Mouse (Mus musculus) urinary bladder, adult 2 months (tissue): ENCODE data around the gene Megf8. TPM values are rescaled to one million over a fixed set of nuclear protein-coding genes. Genes with fewer than 3 reads are reported as not detected.

ENCODE experiments used
- DNase-seq: peaks from one replicate; pipeline ENCODE4 v3.0.0; 2022; ENCODE audit warnings: low spot score
- polyA plus RNA-seq: library from polyadenylated mRNA; depleted of rRNA; stranded (reverse); fragments of >200 nt; gene quantifications from 2 replicates; pipeline ENCODE4 v1.2.3, GENCODE M21; 2012; rRNA removed

Gene Megf8
- polyA plus RNA-seq, 1 experiment = 21.5 TPM

DNA sequence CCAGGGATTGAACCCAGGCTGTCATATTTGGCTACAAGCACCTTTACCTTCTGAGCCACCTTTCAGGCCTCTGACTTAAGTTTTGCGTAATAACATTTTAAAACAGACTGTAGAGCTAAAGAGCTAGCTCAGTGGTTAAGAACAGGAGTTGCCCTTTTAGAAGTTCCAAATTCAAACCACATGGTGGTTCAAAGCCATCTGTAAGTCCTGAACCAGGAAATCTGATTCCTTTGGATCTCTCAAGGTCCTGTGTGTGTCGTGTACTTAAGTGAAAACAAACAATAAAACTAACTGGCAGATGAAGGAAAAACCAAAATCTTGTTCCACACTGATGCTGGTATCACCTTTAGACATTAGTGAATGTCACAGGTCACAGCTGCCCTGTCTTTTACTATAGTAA, 84.6 kb downstream of the Megf8 start:
- DNase-seq = no peak

DNA sequence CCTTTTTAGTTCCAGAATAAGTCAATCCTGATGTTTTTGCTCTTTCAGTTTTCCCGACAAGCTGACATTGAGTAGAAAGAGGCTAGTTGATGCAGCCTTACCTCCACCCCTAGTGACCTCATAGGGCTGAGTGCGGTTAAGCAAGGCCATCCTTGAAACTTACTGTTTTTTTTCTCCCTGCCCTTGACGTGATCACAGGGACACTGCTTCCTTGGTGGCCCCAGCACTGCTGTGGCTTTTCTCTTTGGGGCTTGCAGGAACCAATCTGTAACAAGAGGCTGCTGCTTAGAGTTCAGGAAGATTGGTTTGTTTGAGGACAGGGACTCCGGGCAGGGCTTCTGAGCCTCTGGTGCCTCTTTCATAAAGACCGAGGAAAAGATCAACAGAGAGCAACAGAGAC, 85.0 kb downstream of the Megf8 start:
- DNase-seq = no peak

DNA sequence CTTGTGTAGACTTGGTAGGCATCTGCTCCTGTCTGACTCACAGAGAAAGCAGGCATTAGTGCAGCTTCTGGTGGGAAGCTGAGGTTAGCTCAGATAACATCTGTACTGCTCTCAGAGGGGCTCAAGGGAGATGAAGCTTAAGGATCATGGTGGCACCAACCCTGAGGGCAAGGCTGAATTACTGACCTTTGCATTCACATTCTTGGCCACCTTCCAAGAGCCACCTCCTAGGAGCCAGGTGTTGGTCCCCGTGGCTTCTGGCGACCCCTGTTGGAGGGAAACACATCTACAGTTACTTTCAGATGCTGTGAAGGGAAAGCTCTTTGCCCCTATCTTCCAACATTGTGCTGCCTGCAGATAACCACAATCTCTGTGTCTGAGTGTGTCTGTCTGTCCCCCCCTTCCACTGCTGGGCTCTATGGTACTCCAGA, 85.7 kb downstream of the Megf8 start:
- DNase-seq = no peak

DNA sequence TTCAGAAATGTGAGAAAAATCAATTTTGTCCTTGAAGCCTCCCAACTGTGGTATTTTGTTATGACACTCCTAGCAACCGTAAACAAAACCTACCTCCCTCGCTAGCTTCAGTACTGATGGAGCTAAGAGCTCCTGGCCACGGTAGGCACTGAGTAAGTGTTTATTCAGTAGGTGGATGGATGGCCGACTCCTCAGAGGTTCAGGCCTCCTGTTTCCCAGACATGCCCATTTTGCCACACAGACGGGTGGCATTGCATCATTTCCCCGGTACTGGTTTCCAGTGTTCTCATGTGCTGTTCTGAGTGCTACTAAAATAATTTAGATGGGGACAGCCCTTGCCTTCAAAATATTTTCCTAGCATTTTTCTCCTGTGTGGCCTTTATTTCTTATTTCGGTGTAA, 89.5 kb downstream of the Megf8 start:
- DNase-seq = no peak

DNA sequence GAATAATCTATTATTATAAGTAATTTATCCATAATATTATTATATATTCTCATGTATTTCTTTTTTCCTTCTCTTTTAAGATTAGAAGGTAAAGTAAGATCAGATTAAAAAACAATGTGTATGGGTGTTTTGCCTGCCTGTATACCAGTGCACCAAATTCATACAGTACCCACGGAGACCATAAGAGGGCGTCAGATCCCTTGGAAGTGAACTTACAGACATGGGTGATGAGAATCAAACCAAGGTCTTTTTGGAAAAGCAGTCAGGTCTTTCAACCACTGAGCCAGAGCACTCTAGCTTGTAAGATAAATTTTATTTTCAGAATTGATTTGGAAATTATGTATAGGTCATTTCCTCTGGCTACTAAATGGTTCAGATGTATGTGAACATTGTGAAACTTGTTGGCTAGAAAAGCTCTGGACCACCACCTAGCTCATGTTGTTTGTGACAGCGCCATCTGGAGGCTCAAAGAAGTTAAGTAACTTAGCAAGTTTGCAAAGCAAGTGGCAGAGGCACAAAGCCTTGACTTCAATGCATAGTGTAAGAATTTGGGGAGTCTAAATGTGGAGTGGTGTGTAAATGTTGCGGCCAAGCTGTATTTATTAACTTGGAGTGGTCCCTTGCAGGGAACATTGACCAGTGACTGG, 92.3 kb downstream of the Megf8 start:
- no peak for DNase-seq

DNA sequence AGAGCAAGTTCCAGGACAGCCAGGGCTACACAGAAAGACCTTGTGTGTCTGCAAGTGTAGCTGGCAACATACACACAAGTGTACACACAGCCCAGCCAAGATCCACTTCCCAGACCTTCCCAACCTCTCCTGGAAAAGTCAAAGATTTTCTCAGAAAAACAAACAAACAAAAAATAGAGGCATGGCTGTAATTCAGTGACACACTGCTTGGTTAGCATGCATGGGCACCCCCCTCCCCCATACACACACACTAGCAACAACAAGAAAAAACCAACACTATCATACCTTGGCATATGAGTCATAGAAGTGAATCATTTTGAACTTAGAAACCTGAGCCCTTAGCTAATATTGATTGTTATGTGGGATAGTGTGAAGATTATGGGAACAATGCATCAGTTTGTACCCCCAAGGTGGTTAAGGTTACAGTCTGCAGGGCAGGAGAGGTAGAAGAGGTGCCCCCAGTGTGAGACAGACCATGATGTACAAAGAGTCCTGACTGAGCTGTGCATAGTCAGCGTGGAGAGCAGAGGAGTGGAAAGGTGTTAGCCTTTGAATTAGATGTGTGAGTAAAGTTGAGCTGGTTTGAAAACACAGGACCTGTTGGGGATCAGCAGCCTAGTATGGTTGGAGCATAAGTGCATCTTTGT, 94.1 kb downstream of the Megf8 start:
- DNase-seq = no peak

DNA sequence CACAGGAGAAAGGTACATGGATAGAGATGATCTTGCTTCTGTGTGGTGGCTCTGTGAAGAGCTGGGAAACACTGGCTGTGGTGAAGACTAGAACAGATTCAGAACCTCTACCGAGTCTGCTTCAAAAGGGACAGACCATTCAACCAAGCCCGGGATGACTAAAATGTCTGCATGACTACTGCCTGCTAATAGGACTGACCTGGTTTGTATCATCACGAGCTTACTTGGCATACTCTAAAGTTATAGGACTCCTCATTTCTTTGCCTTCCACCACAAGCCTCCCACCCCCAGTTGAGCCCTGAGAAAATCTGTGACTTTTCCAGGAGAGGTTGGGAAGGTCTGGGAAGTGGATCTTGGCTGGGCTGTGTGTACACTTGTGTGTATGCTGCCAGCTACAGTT, 94.9 kb downstream of the Megf8 start:
- DNase-seq = no peak

DNA sequence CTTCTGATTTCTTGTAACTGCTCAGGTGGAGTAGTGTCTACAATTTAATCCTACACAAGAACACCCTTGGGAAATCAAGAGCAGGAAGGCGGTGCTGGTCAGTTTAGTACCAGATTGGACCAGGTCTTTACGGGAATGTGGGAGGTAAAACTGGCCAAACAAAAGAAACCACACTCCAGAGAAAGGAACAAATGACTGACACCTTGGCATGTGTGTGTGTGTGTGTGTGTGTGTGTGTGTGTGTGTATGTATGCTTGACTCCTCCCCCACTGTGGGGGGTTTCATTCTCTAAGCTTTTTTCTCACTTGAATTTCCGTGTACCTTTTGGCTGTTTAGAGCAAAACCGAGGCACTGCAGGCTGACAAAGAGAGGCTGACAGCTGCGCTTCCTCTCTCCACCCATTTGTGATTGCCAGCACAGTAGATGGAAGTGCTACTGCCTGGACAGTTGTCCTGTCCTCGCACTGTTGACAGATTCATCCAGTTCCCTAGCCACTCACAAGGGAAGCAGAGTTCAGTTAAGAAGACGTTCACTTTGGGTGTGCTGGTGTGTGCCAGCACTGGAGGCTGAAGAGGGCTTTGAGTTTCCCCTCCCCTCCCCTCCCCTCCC, 96.0 kb downstream of the Megf8 start, which contains the start of gene Cxcl17:
TSS of gene Cxcl17 (minus strand) at position 54 of the 609 bp plus-strand sequence.
- DNase-seq = no peak

Other genes starting within 250 kb of the Megf8 start
- gene Grik5, start 244.8 kb upstream of the Megf8 start, polyA plus RNA-seq = 30.7 and 34.7 TPM in 2 replicates
- 23.1 and 27.7 TPM in 2 replicates for gene Zfp574, start 244.6 kb upstream of the Megf8 start, polyA plus RNA-seq
- gene Pou2f2, start 137.4 kb upstream of the Megf8 start, polyA plus RNA-seq = 0.65 and 1.0 TPM in 2 replicates
- gene Dedd2, start 96.5 kb upstream of the Megf8 start, polyA plus RNA-seq = 13.8 and 14.2 TPM in 2 replicates
- gene Zfp526, start 95.7 kb upstream of the Megf8 start, polyA plus RNA-seq = 6.9 and 9.3 TPM in 2 replicates
- 79.0 and 83.3 TPM in 2 replicates for gene Gsk3a, start 79.3 kb upstream of the Megf8 start, polyA plus RNA-seq
- gene Erf, start 66.4 kb upstream of the Megf8 start, polyA plus RNA-seq = 23.6 and 26.8 TPM in 2 replicates
- gene Cic, start 49.5 kb upstream of the Megf8 start, polyA plus RNA-seq = 30.8 and 58.8 TPM in 2 replicates
- gene Pafah1b3, start 19.2 kb upstream of the Megf8 start, polyA plus RNA-seq = 40.1 and 48.5 TPM in 2 replicates
- gene Prr19, start 15.8 kb upstream of the Megf8 start, polyA plus RNA-seq = 0.06 TPM in 1 of 2 replicates, not detected in the other
- gene Tmem145, start 11.1 kb upstream of the Megf8 start, polyA plus RNA-seq = 0.06 and 0.11 TPM in 2 replicates
- not detected in 2 replicates for gene Cnfn, start 52.6 kb downstream of the Megf8 start, polyA plus RNA-seq
- gene Lipe, start 81.5 kb downstream of the Megf8 start, polyA plus RNA-seq = 24.8 and 25.1 TPM in 2 replicates
- 0.08 and 0.16 TPM in 2 replicates for gene Cxcl17, start 95.7 kb downstream of the Megf8 start, polyA plus RNA-seq
- 7.9 and 8.5 TPM in 2 replicates for gene Ceacam1, start 160.4 kb downstream of the Megf8 start, polyA plus RNA-seq
- 0.39 and 0.77 TPM in 2 replicates for gene Ceacam2, start 222.7 kb downstream of the Megf8 start, polyA plus RNA-seq